Mouse (Mus musculus) ES-E14 (cell line): Measurements from ENCODE around the gene Canx.

Source experiments
- ZC3H11A ChIP-seq: IDR thresholded peaks from 2 replicates; pipeline ENCODE4 v1.6.1; 2012; ENCODE audit warnings: low read depth, mild to moderate bottlenecking, inconsistent platforms, low read length, borderline replicate concordance
- ZNF384 ChIP-seq: IDR thresholded peaks from 2 replicates; pipeline ENCODE4 v1.6.1; 2012; ENCODE audit warnings: low read depth, low read length, inconsistent platforms

- TF ChIP-seq ZC3H11A: no peak
- TF ChIP-seq ZNF384: no peak
Measured at GRCm38 (mm10) chr11:50325496-50326301, at the start of gene Canx.
